Mouse (Mus musculus) monocyte, adult 5-6 weeks (primary cell): ENCODE data around the gene Lect2. TPM values are rescaled to one million over a fixed set of nuclear protein-coding genes. Genes with fewer than 3 reads are reported as not detected.

Experiments
- ATAC-seq: fragments of 153-309, 156-312 bp; replicated peaks from 2 replicates; pipeline ENCODE4 v1.8.0; 2017; ENCODE audit warnings: mild to moderate bottlenecking; ENCODE audit not compliant: low TSS enrichment, insufficient number of reproducible peaks, severe bottlenecking, poor library complexity, low FRiP score
- total RNA-seq: library from RNA; stranded (forward); fragments of 200-1000, 200-491, 200-594 nt; gene quantifications from 3 replicates; pipeline ENCODE4 v1.2.3, GENCODE M21; 2017

Gene Lect2
- total RNA-seq, 1 experiment from 2014 or later = not detected

- no peak for ATAC-seq
Observed at GRCm38 (mm10) chr13:56559841-56560370, 11.6 kb upstream of the Lect2 start.

- no peak for ATAC-seq
Observed at GRCm38 (mm10) chr13:56558811-56559210, 10.5 kb upstream of the Lect2 start.

- no peak for ATAC-seq
Observed at GRCm38 (mm10) chr13:56556701-56557100, 8.4 kb upstream of the Lect2 start.

GRCm38 (mm10) chr13:56555957-56556356 is 7.7 kb upstream of the Lect2 start:
- no peak for ATAC-seq

- no peak for ATAC-seq
Observed at GRCm38 (mm10) chr13:56554409-56554808, 6.1 kb upstream of the Lect2 start.

GRCm38 (mm10) chr13:56553923-56554322 is 5.6 kb upstream of the Lect2 start:
- no peak for ATAC-seq

- ATAC-seq = no peak
Observed at GRCm38 (mm10) chr13:56551661-56552060, 3.4 kb upstream of the Lect2 start.

- ATAC-seq = no peak
Observed at GRCm38 (mm10) chr13:56550574-56550973, 2.3 kb upstream of the Lect2 start.

- ATAC-seq = no peak
Observed at GRCm38 (mm10) chr13:56549364-56549763, 1.1 kb upstream of the Lect2 start.

- no peak for ATAC-seq
Observed at GRCm38 (mm10) chr13:56544956-56545355, 3.3 kb downstream of the Lect2 start.

- no peak for ATAC-seq
Observed at GRCm38 (mm10) chr13:56543805-56544204, 4.5 kb downstream of the Lect2 start.

GRCm38 (mm10) chr13:56539846-56540245 is 8.5 kb downstream of the Lect2 start:
- ATAC-seq = no peak

GRCm38 (mm10) chr13:56537026-56537425 is 11.3 kb downstream of the Lect2 start:
- ATAC-seq = no peak

- no peak for ATAC-seq
Observed at GRCm38 (mm10) chr13:56535570-56535969, 12.7 kb downstream of the Lect2 start.

- ATAC-seq = no peak
Observed at GRCm38 (mm10) chr13:56534931-56535330, 13.4 kb downstream of the Lect2 start.

GRCm38 (mm10) chr13:56529685-56530084 is 18.6 kb downstream of the Lect2 start:
- ATAC-seq = no peak

GRCm38 (mm10) chr13:56529031-56529430 is 19.3 kb downstream of the Lect2 start:
- no peak for ATAC-seq

- no peak for ATAC-seq
Observed at GRCm38 (mm10) chr13:56528281-56528680, 20.0 kb downstream of the Lect2 start.

- no peak for ATAC-seq
Observed at GRCm38 (mm10) chr13:56527846-56528245, 20.5 kb downstream of the Lect2 start.

GRCm38 (mm10) chr13:56526871-56527270 is 21.4 kb downstream of the Lect2 start:
- no peak for ATAC-seq

- ATAC-seq = no peak
Observed at GRCm38 (mm10) chr13:56522821-56523167, 25.5 kb downstream of the Lect2 start.
